25 mouse cellular contexts compared by ENCODE assay signal in the genomic region with DNA sequence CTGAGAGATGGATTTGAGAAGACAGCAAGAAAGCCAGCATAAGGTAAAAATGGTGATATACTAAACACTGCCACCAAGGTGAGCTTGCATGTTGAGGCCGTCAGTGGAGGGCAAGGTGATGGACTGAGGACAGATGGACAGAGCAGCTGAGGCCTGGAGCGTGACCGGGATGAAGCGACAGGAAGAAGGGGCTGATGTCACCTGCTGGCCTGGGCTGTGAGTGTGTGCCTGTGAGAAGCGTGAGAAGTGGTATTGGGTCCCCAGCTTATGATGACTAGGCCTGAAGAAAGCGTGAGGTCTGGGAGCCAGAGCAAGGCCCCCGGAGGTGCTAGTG.
DNase-seq lines count a peak whose midpoint lies in the region; ATAC-seq and TF ChIP-seq lines count a peak whose summit lies in the region.
"Had no signal": no experiment of that assay in that cellular context is flagged by ENCODE, and none has a peak within 500 bp of the region (broad histone marks: within the 10 kb centered on the region; RNA-seq: fewer than 3 reads in every experiment).

No protein-coding gene starts in this region.

- no peak overlapping the region for H3K9ac ChIP-seq in heart, adult 2 months (ENCODE audit: low read depth, low read length)
- no peak overlapping the region for H3K9ac ChIP-seq in heart, embryonic 16.5 days (ENCODE audit: low read length)
- H3K9ac ChIP-seq: embryonic facial prominence, embryonic 12.5 days; forebrain, embryonic 13.5 days; hindbrain, embryonic 13.5 days; neural tube, embryonic 15.5 days had no signal

- no peak overlapping the region for H3K4me2 ChIP-seq in heart, embryonic 16.5 days (ENCODE audit: low read depth, low read length)
- H3K4me2 ChIP-seq: embryonic facial prominence, embryonic 12.5 days; forebrain, embryonic 13.5 days; hindbrain, embryonic 13.5 days; liver, embryonic 11.5 days; neural tube, embryonic 15.5 days had no signal

- DNase-seq in heart, adult 2 months = no peak
- DNase-seq in heart, adult 11 months = no peak
- no peak for DNase-seq in heart, postnatal 4 days
- DNase-seq in cerebellum, adult 9-10 months = peak; percentile 70
- DNase-seq in skeletal muscle tissue, adult 2 months (ENCODE audit: low read depth, low spot score) = peak; percentile 23
- DNase-seq in thymus, postnatal 10 days (ENCODE audit: low spot score in 2 of 2) = no peak
- no peak for DNase-seq in testis, postnatal 10 days (ENCODE audit: low spot score)
- DNase-seq: adrenal gland, postnatal 14 days; kidney, adult 8-10 months; kidney, postnatal 14 days; lung, adult 18-20 months; lung, postnatal 14 days; midbrain, embryonic 14.5 days; spleen, adult 18-20 months; thymus, postnatal 4 days had no signal

- peaks cover 4% of the 10 kb centered on the region; the same call in 1 of the 2 replicates for H3K79me2 ChIP-seq in heart, adult 2 months (replicated peaks; ENCODE audit: control insufficient read depth, insufficient read depth, low read length)

- peaks cover 22% of the 10 kb centered on the region for H3K4me1 ChIP-seq in heart, adult 2 months (ENCODE audit: control insufficient read depth, insufficient read depth, low read length)
- H3K4me1 ChIP-seq in heart, embryonic 16.5 days (ENCODE audit: control insufficient read depth, insufficient read depth, low read length) = peaks cover 39% of the 10 kb centered on the region

- intact Hi-C loops in heart, adult 2 months (cut with DNase I) = no loop called here

- no peaks in the 10 kb centered on the region for H3K27me3 ChIP-seq in heart, adult 2 months (ENCODE audit: control insufficient read depth, insufficient read depth, low read length)
- H3K27me3 ChIP-seq in heart, embryonic 16.5 days (ENCODE audit: control insufficient read depth, insufficient read depth, low read length) = no peaks in the 10 kb centered on the region
- H3K27me3 ChIP-seq: embryonic facial prominence, embryonic 12.5 days; forebrain, embryonic 13.5 days; hindbrain, embryonic 13.5 days; neural tube, embryonic 15.5 days had no signal

- peak overlapping the region; percentile 68; the same call in 1 of the 2 replicates for H3K27ac ChIP-seq in heart, adult 2 months
- peak overlapping the region; percentile 65 for H3K27ac ChIP-seq in heart, embryonic 16.5 days (ENCODE audit: low read length)
- H3K27ac ChIP-seq: embryonic facial prominence, embryonic 12.5 days; forebrain, embryonic 13.5 days; hindbrain, embryonic 13.5 days; neural tube, embryonic 15.5 days had no signal

- no peak for TF ChIP-seq POLR2A in heart, adult 2 months (IDR thresholded peaks at IDR 0.05; ENCODE audit: insufficient read depth, low read depth, low read length)

- H3K9me3 ChIP-seq in heart, embryonic 16.5 days (replicated peaks; ENCODE audit: control insufficient read depth, low read length) = no peaks in the 10 kb centered on the region
- H3K9me3 ChIP-seq: embryonic facial prominence, embryonic 12.5 days; forebrain, embryonic 13.5 days; G1E; hindbrain, embryonic 13.5 days; neural tube, embryonic 15.5 days had no signal

- WGBS in heart, adult 2 months = 84% methylated on average over 7 of the region's 7 CpGs
- 80% methylated on average over 7 of the region's 7 CpGs for WGBS in heart, embryonic 16.5 days

- no peak for TF ChIP-seq EP300 in heart, adult 2 months (IDR thresholded peaks at IDR 0.05; ENCODE audit: insufficient read depth, low read depth, low read length)

- ATAC-seq in heart, embryonic 16.5 days (replicated peaks; ENCODE audit: extremely low read depth, insufficient read depth, low FRiP score) = no peak
- ATAC-seq: activated CD4-positive, CD25-positive, alpha-beta regulatory T cell, adult 4 months; forebrain, embryonic 13.5 days; inflammation-experienced regulatory T-cells, adult 6 months had no signal

- no peak overlapping the region for H3K4me3 ChIP-seq in heart, adult 2 months
- no peak overlapping the region for H3K4me3 ChIP-seq in heart, embryonic 16.5 days (ENCODE audit: low read length)
- H3K4me3 ChIP-seq: embryonic facial prominence, embryonic 12.5 days; erythroblast, embryonic 14.5 days; forebrain, embryonic 13.5 days; hindbrain, embryonic 13.5 days; neural tube, embryonic 15.5 days had no signal

- no peak for TF ChIP-seq CTCF in heart, adult 2 months (IDR thresholded peaks at IDR 0.05)

- H3K36me3 ChIP-seq in heart, adult 2 months (ENCODE audit: control insufficient read depth, insufficient read depth, low read length) = peaks cover 6% of the 10 kb centered on the region
- H3K36me3 ChIP-seq in heart, embryonic 16.5 days (ENCODE audit: control insufficient read depth, insufficient read depth) = no peaks in the 10 kb centered on the region
- H3K36me3 ChIP-seq: embryonic facial prominence, embryonic 12.5 days; hindbrain, embryonic 13.5 days; neural tube, embryonic 15.5 days had no signal

Comparison
In these comparisons a context has a peak if more than half of its experiments do, and no peak if none do; other contexts are left out.
1. DNase-seq: peak in cerebellum, adult 9-10 months (single experiment) and skeletal muscle tissue, adult 2 months (single experiment); none in heart, adult 2 months (0 of 2), heart, adult 11 months (single experiment), heart, postnatal 4 days (single experiment), thymus, postnatal 10 days (0 of 2) and testis, postnatal 10 days (single experiment).